In genomic region chrX:109100441-109100840, GRCm38 (mm10) we compare ENCODE assay signal across 22 mouse cellular contexts. TPM values are rescaled to one million over a fixed set of nuclear protein-coding genes. Genes with fewer than 3 reads are reported as not detected.
DNase-seq lines count a peak whose midpoint lies in the region; ATAC-seq lines count a peak whose summit lies in the region.
"Had no signal": no experiment of that assay in that cellular context is flagged by ENCODE, and none has a peak within 500 bp of the region (broad histone marks: within the 10 kb centered on the region; RNA-seq: fewer than 3 reads in every experiment).

No protein-coding gene starts in this region.

- intact Hi-C loops in left cerebral cortex, postnatal 10 days (cut with DNase I): no loop called here

- no peaks in the 10 kb centered on the region for H3K9me3 ChIP-seq in heart, embryonic 12.5 days (replicated peaks)
- H3K9me3 ChIP-seq: embryonic facial prominence, embryonic 13.5 days; embryonic facial prominence, embryonic 15.5 days; forebrain, embryonic 10.5 days; forebrain, embryonic 12.5 days had no signal

- no peaks in the 10 kb centered on the region for H3K27me3 ChIP-seq in heart, embryonic 12.5 days (replicated peaks)
- H3K27me3 ChIP-seq: embryonic facial prominence, embryonic 13.5 days; embryonic facial prominence, embryonic 15.5 days; forebrain, embryonic 12.5 days had no signal

- no peak overlapping the region for H3K4me3 ChIP-seq in heart, embryonic 12.5 days
- H3K4me3 ChIP-seq: embryonic facial prominence, embryonic 13.5 days; embryonic facial prominence, embryonic 15.5 days; erythroblast, embryonic 14.5 days; forebrain, embryonic 10.5 days; forebrain, embryonic 12.5 days had no signal

- 83% methylated on average over 2 of the region's 2 CpGs for WGBS in heart, embryonic 12.5 days

- H3K9ac ChIP-seq in heart, embryonic 12.5 days: no peak overlapping the region
- H3K9ac ChIP-seq: embryonic facial prominence, embryonic 13.5 days; embryonic facial prominence, embryonic 15.5 days; forebrain, embryonic 12.5 days had no signal

- peak; percentile 84 for ATAC-seq in CD4-positive, CD25-positive, alpha-beta regulatory T cell, adult 4 months
- no peak for ATAC-seq in heart, embryonic 12.5 days (ENCODE audit: insufficient number of reproducible peaks, low FRiP score)
- ATAC-seq: forebrain, embryonic 14.5 days; forebrain, embryonic 16.5 days had no signal

- peak; percentile 22 for DNase-seq in CD4-positive, CD25-positive, alpha-beta regulatory T cell, adult 2 months (ENCODE audit: low read depth, low spot score)
- DNase-seq in induced T-regulatory cell, adult 2 months (ENCODE audit: low read depth): peak; percentile 46
- no peak for DNase-seq in cerebellum, postnatal 10 days
- DNase-seq in left cerebral cortex, postnatal 10 days (ENCODE audit: extremely low spot score in 1 of 2, low spot score in 2 of 2): no peak
- DNase-seq: adrenal gland, adult 8-10 months; adrenal gland, postnatal 14 days; adrenal gland, postnatal 36 days; cerebellum, adult 11-12 months; cerebellum, adult 2 months; cerebellum, adult 9-10 months; cerebellum, postnatal 14 days; cerebellum, postnatal 36 days; embryo, embryonic 11 days had no signal

- no peaks in the 10 kb centered on the region for H3K4me1 ChIP-seq in heart, embryonic 12.5 days (replicated peaks)
- H3K4me1 ChIP-seq: embryonic facial prominence, embryonic 13.5 days; embryonic facial prominence, embryonic 15.5 days; forebrain, embryonic 10.5 days; forebrain, embryonic 12.5 days had no signal

- H3K36me3 ChIP-seq in heart, embryonic 12.5 days: no peaks in the 10 kb centered on the region
- H3K36me3 ChIP-seq: embryonic facial prominence, embryonic 13.5 days; embryonic facial prominence, embryonic 15.5 days; forebrain, embryonic 12.5 days had no signal

- no peak overlapping the region for H3K4me2 ChIP-seq in heart, embryonic 12.5 days
- H3K4me2 ChIP-seq: embryonic facial prominence, embryonic 13.5 days; embryonic facial prominence, embryonic 15.5 days; forebrain, embryonic 12.5 days had no signal

- no peak overlapping the region for H3K27ac ChIP-seq in heart, embryonic 12.5 days (ENCODE audit: poor library complexity, severe bottlenecking)
- H3K27ac ChIP-seq: embryonic facial prominence, embryonic 13.5 days; embryonic facial prominence, embryonic 15.5 days; forebrain, embryonic 10.5 days; forebrain, embryonic 12.5 days had no signal

RNA-seq across cellular contexts. Expression of gene Sh3bgrl, which starts 5.3 kb away (rescaled TPM):
- polyA plus RNA-seq in CD4-positive, CD25-positive, alpha-beta regulatory T cell, adult 4 months (2017; shearing (Covaris generic)): 100 to 1,000 TPM; 192 to 196 TPM
- 92.0 and 92.5 TPM in 2 replicates for polyA plus RNA-seq in heart, embryonic 12.5 days (2016; fragmentation: Nextera tagmentation; extraction: Ambion mirVana)
- total RNA-seq in left cerebral cortex, postnatal 10 days (2021): 100 to 1,000 TPM in 1 of 2 experiments, 10 to 100 TPM in 1; 90.1 to 101 TPM

Comparison
In these comparisons a context has a peak if more than half of its experiments do, and no peak if none do; other contexts are left out.
1. DNase-seq: peak in CD4-positive, CD25-positive, alpha-beta regulatory T cell, adult 2 months (single experiment) and induced T-regulatory cell, adult 2 months (single experiment); none in cerebellum, postnatal 10 days (0 of 2) and left cerebral cortex, postnatal 10 days (0 of 2).